Mouse (Mus musculus) embryonic facial prominence, embryonic 15.5 days (tissue): ENCODE measurements around the gene Ccm2l. TPM values are rescaled to one million over a fixed set of nuclear protein-coding genes. Genes with fewer than 3 reads are reported as not detected.

Experiments used
- ATAC-seq: fragments of 200-750 bp; cut with Nextera tagmentation; 2 replicates; pipeline ENCODE4 v1.8.0; 2017; ENCODE audit warnings: low read depth, moderate TSS enrichment; ENCODE audit not compliant: insufficient number of reproducible peaks, low FRiP score, low TSS enrichment
- H3K27ac ChIP-seq: fragments of 300-500 bp; sonication (generic); replicated peaks from 2 replicates; pipeline ENCODE4 v1.5.1; 2015; ENCODE audit warnings: mild to moderate bottlenecking, inconsistent platforms
- H3K27me3 ChIP-seq: fragments of 300-500 bp; sonication (generic); 2 replicates; pipeline ENCODE4 v1.6.1; 2015; ENCODE audit warnings: inconsistent platforms
- H3K36me3 ChIP-seq: fragments of 300-500 bp; sonication (generic); 2 replicates; pipeline ENCODE4 v1.6.1; 2015; ENCODE audit warnings: mild to moderate bottlenecking, inconsistent platforms
- H3K4me1 ChIP-seq: fragments of 300-500 bp; sonication (generic); 2 replicates; pipeline ENCODE4 v1.6.1; 2015; ENCODE audit warnings: inconsistent platforms
- H3K4me2 ChIP-seq: fragments of 300-500 bp; sonication (generic); replicated peaks from 2 replicates; pipeline ENCODE4 v1.6.1; 2015; ENCODE audit warnings: mild to moderate bottlenecking, inconsistent platforms
- H3K4me3 ChIP-seq: fragments of 300-500 bp; sonication (generic); replicated peaks from 2 replicates; pipeline ENCODE4 v1.5.1; 2015; ENCODE audit warnings: mild to moderate bottlenecking, inconsistent platforms
- H3K9ac ChIP-seq: fragments of 300-500 bp; sonication (generic); 2 replicates; pipeline ENCODE4 v1.6.1; 2015; ENCODE audit warnings: inconsistent platforms
- H3K9me3 ChIP-seq: fragments of 300-500 bp; sonication (generic); replicated peaks from 2 replicates; pipeline ENCODE4 v1.6.1; 2016; ENCODE audit warnings: inconsistent platforms
- WGBS: fragments of 180-500 bp; shearing (Covaris S2); methylation state at CpG from one replicate; pipeline ENCODE4 v1.1.7; 2015; 5-methylcytosine and 5-hydroxymethylcytosine counted together
- polyA plus RNA-seq: library from polyadenylated mRNA; unstranded; fragments of >200 nt; fragmentation: Nextera tagmentation; extraction: Ambion mirVana; gene quantifications from 2 replicates; pipeline ENCODE4 v1.2.1, GENCODE M21; 2015

Ccm2l gene
- polyA plus RNA-seq, 1 experiment from 2014 or later = 3.0 TPM

- 16% methylated on average over 6 of the region's 6 CpGs for WGBS
- Histone ChIP-seq H3K27ac (no peak overlapping the region), H3K4me3 (no peak overlapping the region), H3K27me3 (peaks cover 3% of the 10 kb centered on the region; the same call in 1 of the 2 replicates), H3K36me3 (no peaks in the 10 kb centered on the region), H3K4me2 (no peak overlapping the region), H3K4me1 (no peaks in the 10 kb centered on the region), H3K9ac (no peak overlapping the region), H3K9me3 (no peaks in the 10 kb centered on the region)
- no peak for ATAC-seq
These were observed 65.3 kb downstream of the Ccm2l start for GRCm38 (mm10) chr2:153131019-153131418.

Other genes with a start within 250 kb of the Ccm2l start
- 99.1 and 99.7 TPM in 2 replicates for gene Bcl2l1, start 234.2 kb upstream of the Ccm2l start, polyA plus RNA-seq
- gene Tpx2, start 218.0 kb upstream of the Ccm2l start, polyA plus RNA-seq = 60.1 and 60.6 TPM in 2 replicates
- 0.73 and 0.92 TPM in 2 replicates for gene Mylk2, start 154.6 kb upstream of the Ccm2l start, polyA plus RNA-seq
- gene Foxs1, start 132.7 kb upstream of the Ccm2l start, polyA plus RNA-seq = 3.4 TPM in 2 replicates
- 0.29 and 0.53 TPM in 2 replicates for gene Dusp15, start 114.3 kb upstream of the Ccm2l start, polyA plus RNA-seq
- gene Ttll9, start 103.5 kb upstream of the Ccm2l start, polyA plus RNA-seq = 1.2 and 4.3 TPM in 2 replicates
- gene Pdrg1, start 50.5 kb upstream of the Ccm2l start, polyA plus RNA-seq = 144 and 151 TPM in 2 replicates
- not detected in 2 replicates for gene Xkr7, start 34.1 kb upstream of the Ccm2l start, polyA plus RNA-seq
- 10.2 and 11.8 TPM in 2 replicates for gene Hck, start 42.5 kb downstream of the Ccm2l start, polyA plus RNA-seq
- gene Tm9sf4, start 95.3 kb downstream of the Ccm2l start, polyA plus RNA-seq = 83.9 and 99.6 TPM in 2 replicates
- 16.0 and 16.5 TPM in 2 replicates for gene Tspyl3, start 159.5 kb downstream of the Ccm2l start, polyA plus RNA-seq
- 16.0 and 18.8 TPM in 2 replicates for gene Plagl2, start 175.5 kb downstream of the Ccm2l start, polyA plus RNA-seq
- gene Pofut1, start 175.6 kb downstream of the Ccm2l start, polyA plus RNA-seq = 8.0 and 8.1 TPM in 2 replicates
- gene Kif3b, start 225.5 kb downstream of the Ccm2l start, polyA plus RNA-seq = 7.5 and 9.0 TPM in 2 replicates